Mouse (Mus musculus) urinary bladder, postnatal 10 days (tissue): ENCODE results near the gene Fam129b.

Experiments
- DNase-seq: peaks from one replicate; pipeline ENCODE4 v3.0.0; 2022; ENCODE audit warnings: low spot score

The Fam129b gene

DNA sequence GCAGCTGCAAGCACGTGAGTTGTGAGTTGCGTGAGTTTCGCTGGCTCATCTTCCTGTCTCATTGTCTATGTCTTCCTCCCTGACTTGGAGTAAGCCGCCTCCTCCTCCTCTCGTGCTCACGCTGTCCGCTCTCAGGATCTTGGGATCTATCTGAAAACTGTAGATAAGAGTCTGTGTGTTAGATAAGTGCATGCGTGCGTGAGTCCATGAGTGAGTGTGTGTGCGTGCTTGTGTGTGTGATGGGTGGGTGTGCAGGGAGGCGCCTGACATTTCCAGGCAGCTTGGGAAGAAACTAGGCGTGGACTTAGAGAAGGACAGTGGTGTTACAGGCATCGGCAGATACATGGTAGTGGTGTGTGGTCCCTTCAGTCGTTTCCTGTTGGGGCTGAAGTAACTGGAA is 16.6 kb downstream of the Fam129b start:
- no peak for DNase-seq

GRCm38 (mm10) chr2:32894097-32894496 is 18.2 kb downstream of the Fam129b start:
- no peak for DNase-seq

- DNase-seq = no peak
Observed at GRCm38 (mm10) chr2:32895606-32896106, 19.7 kb downstream of the Fam129b start.

DNA sequence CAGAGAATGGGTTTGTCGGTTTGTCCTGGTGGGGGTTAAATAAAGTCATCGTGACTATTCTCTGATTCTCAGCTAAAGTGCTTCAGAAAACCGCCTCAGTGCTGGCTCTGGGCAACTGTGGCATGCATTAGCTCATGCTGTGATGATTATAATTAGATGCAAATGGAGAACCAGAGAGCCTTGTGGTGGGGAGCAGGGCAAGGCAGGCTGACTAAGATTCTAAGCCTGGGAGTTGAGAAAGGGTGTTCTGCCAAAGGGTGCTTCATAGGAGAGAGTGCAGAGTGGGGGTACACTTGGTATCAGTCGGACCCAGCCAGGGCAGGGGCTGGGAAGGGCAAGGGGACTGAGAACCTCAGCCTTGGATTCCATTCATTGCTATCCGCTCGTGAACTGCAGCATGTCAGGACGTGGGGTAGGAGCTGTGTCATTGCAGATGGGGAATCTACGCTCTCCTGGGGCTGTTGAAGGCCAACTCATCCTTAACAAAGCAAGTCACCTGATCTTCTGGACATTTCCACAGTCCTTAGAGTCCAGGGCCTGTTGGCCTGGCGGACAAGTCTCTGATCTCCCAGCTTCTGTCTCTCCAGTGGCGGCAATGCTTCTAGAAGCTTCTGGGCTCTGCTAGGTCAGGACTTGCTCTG is 20.7 kb downstream of the Fam129b start:
- DNase-seq = no peak

DNA sequence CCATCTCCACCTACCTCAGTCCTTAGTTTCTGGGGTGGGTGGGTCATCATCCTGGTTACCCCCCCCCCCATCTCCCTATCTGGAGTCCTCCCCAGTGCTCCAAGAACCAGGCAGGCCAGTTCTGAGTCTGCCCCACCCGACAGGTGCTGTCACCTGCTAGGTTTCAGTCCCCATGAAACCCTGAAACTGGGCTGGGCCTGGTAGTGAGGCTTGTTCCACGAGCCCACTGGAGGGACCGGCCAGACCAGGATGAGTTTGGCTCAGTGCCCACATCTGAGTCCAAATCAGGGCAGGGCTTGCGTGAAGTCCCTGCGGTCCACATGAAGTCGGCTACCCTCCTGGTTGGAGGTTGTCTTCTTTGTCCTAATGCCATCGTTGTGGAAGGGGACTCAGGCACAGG is 23.1 kb downstream of the Fam129b start:
- DNase-seq = peak; percentile 38

DNA sequence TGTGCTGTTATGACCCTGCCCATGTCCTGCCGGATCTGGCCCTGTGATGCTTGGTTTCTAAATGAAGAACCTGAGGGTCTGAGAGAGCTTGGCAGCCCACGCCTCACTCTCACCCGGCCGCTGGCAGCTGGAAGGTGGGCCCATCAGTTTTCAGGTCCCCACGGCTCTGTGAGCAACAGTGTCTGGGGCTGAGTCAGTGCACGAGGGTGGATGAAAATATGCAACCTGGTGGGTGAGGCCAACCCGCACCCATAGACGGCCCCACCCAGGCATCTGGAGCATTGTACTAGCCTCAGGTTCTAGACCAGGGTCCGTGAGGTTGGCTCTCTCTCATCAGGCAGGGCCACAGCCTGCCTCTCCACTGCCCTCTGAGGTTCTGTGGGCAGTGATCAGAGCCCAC is 26.2 kb downstream of the Fam129b start:
- DNase-seq = no peak

DNA sequence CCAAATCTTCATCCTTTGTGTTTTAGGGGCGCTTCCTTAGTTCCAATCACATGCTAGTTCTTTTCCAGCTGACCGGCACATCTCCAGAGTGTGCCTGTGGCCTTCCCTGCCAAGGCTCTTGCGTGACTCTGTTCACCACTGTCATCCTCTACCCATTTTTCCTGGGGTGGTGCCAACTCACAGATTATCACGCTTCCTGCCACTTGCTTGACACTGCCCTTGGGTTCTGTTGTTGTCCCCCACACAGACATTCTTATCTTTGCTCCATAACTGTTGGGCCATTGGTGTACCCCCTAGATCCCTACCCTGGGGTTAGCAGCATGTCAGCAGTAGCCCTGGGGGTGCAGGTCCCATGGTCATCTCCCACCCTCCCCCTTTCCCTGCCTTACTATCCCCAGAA is 27.6 kb downstream of the Fam129b start:
- DNase-seq = no peak

DNA sequence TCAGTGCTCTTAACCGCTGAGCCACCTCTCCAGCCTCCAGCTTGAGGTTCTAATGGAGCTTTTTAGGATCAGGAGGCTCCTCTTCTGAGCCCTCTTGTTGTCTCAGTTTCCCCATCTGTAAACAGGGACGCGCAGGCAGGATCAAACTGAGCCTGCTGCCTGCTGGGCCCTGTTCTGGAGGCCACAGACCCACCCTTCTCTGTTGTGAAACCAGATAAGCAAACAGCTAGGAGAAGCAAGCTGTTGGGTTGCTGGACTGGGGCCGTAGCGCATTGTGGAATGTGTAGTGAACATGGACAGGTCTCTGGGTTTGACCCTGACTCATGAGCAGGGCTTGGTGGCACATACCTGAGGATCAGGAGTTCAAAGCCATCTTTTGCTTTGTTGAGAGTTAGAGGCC is 28.7 kb downstream of the Fam129b start:
- DNase-seq = no peak

DNA sequence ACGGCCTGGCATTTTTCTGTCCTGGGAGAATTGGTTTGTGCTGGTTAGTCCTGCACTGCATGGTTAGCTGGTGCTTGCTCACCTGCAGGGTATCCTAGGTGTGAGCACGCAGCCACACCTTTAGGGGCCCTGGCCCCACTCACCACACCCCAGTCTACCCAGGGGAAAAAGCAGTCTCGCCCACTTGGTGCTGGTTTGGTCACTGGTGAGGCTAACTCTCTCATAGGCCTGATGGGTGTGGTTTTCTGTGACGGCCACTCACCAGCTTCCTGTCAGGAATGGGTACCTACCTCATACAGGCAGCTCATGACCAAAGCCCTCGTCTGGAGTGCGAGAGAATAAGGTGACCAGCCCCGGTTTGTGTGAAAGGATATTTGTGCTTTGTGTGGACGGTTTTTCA is 29.4 kb downstream of the Fam129b start:
- no peak for DNase-seq

DNA sequence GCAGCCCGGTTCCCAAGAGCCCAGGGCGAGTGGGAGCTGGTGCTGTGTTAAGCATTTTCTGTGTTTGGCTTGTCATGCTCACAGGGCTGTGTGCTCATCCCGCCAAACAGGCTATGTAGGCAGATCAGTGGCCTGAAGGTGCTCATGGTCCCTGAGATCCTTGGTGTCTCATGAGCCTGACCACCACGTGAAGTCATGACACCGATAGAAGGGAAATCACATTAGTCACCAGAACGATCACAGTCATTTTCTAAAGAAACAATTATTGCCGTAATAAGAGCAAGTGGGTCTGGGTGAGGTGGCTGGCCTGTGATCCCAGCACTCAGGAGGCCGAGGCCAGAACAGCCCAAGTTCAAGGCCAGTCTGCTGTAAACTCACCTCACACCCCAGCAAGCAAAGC is 31.5 kb downstream of the Fam129b start:
- DNase-seq = no peak

GRCm38 (mm10) chr2:32908272-32908671 is 32.4 kb downstream of the Fam129b start:
- no peak for DNase-seq

DNA sequence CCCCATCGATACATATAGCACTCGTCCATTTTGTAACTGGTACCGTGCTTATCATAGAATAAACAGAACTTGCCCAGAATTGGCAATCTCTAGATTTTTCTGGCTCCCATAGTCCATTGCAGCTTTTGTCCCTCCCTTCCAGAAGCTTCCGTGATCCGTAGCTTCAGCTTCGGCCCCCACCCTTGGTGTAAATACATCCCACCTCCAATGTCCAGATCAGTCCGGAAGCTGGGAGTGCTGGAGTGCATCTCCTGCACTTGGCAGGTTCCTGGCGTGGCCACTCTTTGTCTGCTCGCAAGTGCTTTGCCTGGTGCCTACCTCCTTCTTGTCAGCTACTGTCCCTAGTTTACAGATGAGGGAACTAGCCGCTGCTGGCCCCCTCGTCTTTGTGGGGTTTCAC is 32.9 kb downstream of the Fam129b start:
- no peak for DNase-seq

GRCm38 (mm10) chr2:32911639-32912182 is 35.8 kb downstream of the Fam129b start:
- no peak for DNase-seq

DNA sequence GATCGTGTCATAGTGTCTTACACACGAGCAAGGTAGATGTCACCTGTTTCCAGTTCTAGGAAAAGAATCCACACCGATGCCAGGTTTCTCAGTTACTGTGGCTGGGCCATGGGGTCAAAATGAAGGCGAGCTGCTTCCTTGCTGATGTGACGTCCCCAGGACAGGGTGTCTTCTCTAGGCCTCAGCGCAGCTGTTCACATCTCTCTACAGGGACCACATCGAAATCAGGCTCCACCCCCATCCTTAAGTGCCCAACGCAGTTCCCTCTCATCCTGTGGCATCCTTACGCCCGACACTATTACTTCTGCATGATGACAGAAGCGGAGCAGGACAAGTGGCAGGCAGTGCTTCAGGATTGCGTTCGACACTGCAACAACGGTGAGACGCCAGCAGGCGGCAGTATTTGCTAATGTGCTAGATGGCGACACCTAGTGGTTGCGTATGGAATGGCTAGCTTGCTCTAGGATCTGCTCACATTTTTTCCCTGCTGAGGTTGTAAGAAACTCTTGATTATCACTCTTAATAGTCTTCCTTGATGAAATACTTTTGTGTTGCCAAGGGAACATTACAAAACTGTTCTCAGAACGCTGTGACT is 36.4 kb downstream of the Fam129b start:
- peak; percentile 47 for DNase-seq

DNA sequence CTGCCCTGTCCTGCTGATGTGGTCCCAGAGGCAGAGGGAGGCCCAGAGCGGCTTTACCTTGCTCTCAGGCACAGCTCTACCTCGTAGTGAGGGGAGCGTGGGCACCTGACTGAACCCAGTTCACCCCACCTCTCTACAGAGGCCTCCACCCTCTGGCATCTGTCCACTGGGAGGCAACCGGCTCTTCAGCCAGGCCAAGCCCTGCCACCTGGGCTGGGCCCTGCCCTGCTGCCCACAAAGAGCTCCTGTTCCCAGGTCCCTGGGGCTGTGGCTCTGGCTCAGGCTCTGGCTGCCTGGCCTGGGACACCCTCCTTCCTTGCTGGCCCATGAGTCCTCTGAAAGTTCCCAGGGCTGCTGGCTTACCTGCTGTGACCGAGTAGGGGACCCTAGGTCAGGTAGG is 38.4 kb downstream of the Fam129b start:
- no peak for DNase-seq

DNA sequence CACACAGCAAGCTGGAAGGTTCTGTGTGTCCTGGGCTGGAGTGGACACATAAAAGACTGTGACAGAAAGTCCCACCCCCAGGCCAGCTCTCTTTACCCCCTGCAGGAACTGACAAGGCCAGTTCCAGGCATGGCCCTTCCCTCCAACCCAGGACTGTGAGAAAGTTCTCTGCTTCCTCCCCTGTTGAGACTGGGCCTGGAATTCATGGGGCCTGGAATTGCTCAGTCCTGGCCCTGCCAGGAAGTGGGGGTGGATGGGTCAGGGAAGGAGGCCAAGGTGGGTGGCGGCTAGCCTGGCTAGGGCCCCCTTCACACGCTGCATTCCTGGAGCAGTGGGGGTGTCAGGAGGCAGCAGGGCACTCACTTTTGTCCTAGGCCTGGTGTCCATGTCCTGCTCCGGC is 39.0 kb downstream of the Fam129b start:
- DNase-seq = no peak

- DNase-seq = no peak
Observed at GRCm38 (mm10) chr2:32917526-32917925, 41.6 kb downstream of the Fam129b start.

GRCm38 (mm10) chr2:32918391-32918790 is 42.5 kb downstream of the Fam129b start:
- DNase-seq = no peak

- no peak for DNase-seq
Observed at GRCm38 (mm10) chr2:32921235-32921634, 45.3 kb downstream of the Fam129b start.

DNA sequence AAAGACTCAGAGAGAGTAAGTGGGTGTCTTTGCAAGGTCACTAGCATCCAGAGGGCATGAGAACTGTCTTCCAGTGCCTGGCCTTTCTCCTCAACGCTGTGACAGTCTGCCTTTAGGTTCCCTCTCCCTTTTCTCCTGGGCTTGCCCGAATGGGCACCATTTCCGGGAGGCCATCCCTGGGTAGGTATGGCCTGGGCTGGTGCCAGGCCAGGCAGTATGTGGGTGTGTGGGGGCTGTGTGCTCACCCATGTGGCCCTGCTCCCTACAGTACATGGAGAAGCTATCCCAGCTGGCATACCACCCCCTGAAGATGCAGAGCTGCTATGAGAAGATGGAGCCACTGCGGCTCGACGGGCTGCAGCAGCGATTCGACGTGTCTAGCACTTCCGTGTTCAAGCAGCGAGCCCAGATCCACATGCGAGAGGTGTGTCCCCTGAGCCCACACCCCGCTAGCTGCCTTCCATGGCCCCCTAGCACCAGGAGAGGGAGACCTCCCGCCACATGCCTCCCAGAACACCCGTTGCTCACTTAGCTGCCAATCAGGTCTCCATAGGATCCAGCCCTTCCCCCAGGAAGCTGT is 46.0 kb downstream of the Fam129b start:
- DNase-seq = no peak

DNA sequence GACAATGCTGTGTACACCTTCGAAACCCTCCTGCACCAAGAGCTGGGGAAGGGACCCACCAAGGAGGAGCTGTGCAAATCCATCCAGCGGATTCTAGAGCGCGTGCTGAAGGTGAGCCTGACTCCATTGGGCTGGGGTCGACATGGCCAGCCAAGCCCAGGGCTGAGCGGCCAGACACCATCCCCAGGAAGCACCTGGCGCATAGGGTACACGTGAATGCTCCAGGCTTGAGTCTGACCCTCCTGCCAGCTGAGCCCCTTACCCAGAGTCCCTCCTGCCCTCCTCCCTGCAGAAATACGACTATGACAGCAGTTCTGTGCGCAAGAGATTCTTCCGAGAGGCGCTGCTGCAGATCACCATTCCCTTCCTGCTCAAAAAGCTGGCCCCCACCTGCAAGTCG is 46.6 kb downstream of the Fam129b start:
- no peak for DNase-seq

DNA sequence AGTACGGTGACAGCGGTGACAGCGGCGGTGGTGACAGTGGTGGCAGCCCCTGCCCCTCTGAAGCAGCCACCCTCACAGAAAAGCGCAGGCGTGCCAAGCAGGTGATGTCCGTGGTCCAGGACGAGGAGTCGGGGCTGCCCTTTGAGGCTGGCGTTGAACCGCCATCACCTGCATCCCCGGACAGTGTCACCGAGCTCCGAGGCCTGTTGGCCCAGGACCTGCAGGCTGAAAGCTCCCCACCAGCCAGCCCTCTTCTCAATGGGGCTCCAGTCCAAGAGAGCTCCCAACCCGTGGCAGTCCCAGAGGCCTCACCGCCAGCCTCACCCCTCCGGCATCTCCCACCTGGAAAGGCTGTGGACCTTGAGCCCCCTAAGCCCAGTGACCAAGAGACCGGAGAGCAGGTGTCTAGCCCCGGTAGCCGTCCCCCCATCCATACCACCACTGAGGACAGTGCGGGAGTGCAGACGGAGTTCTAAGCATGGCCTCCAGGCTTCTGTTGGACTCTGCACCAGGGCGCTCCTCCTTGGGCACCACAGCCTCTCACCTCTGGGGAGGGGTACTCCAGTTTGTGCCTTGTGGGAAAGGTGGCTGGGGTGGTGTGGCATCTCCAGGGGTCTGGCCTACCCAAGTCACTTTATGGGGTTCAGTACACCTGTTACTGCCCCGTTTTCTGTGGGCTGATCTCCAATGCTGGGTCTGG is 47.8 kb downstream of the Fam129b start:
- DNase-seq = no peak
